Comparison of ENCODE assay signal across 19 mouse cellular contexts in the genomic region with DNA sequence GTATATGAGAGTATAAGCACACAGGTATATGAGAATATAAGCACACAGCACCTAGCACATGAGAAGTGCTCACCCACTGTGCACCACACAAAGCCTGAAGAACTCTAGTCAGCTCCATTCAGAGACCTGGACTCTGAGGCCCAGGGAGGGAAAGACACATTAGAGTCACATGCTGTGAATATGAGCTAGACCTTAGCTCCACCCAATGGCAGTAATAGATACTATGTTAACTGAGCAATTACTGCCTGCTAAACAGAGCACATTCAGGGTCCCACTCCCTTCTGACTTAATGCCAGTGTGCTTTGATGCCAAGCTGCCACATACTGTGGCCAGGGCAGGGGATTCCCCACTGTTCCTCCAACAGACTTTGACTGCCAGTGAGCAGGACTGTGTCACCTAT.
DNase-seq lines count a peak whose midpoint lies in the region; ATAC-seq and TF ChIP-seq lines count a peak whose summit lies in the region.
"Had no signal": no experiment of that assay in that cellular context is flagged by ENCODE, and none has a peak within 500 bp of the region (broad histone marks: within the 10 kb centered on the region; RNA-seq: fewer than 3 reads in every experiment).

No protein-coding gene starts in this region.

- H3K4me2 ChIP-seq in lung, embryonic 14.5 days: no peak overlapping the region
- no peak overlapping the region for H3K4me2 ChIP-seq in stomach, embryonic 14.5 days (replicated peaks; ENCODE audit: low read depth, low read length)
- H3K4me2 ChIP-seq: hindbrain, embryonic 14.5 days; liver, embryonic 13.5 days; midbrain, embryonic 11.5 days had no signal

- DNase-seq in lung, embryonic 14.5 days: peak; percentile 37
- DNase-seq in lung, postnatal 4 days: no peak
- peak; percentile 19 for DNase-seq in adipocyte (ENCODE audit: low spot score)
- no peak for DNase-seq in frontal cortex, postnatal 36 days (ENCODE audit: low spot score in 2 of 2)
- no peak for DNase-seq in layer of hippocampus, adult 18-20 months (ENCODE audit: low spot score in 2 of 2)
- DNase-seq: adrenal gland, postnatal 10 days; cerebellum, adult 11 months; cerebellum, postnatal 25 days; forebrain, postnatal 0 days; gastrocnemius, postnatal 10 days; kidney, adult 18-20 months; liver, embryonic 13.5 days; thymus, postnatal 14 days had no signal

- H3ac ChIP-seq in C2C12 (ENCODE audit: control insufficient read depth, insufficient read length, low read depth): no peak overlapping the region

- no peaks in the 10 kb centered on the region for H3K27me3 ChIP-seq in lung, embryonic 14.5 days (ENCODE audit: insufficient read depth, low read length)
- peaks cover 27% of the 10 kb centered on the region for H3K27me3 ChIP-seq in C2C12 (ENCODE audit: control insufficient read depth, insufficient read depth, insufficient read length)
- H3K27me3 ChIP-seq in stomach, embryonic 14.5 days (ENCODE audit: control insufficient read depth, insufficient read depth, low read length): no peaks in the 10 kb centered on the region
- H3K27me3 ChIP-seq: CH12.LX; liver, embryonic 13.5 days had no signal

- no peak overlapping the region for H3K9ac ChIP-seq in lung, embryonic 14.5 days
- H3K9ac ChIP-seq in stomach, embryonic 14.5 days (replicated peaks; ENCODE audit: low read depth, low read length): no peak overlapping the region
- H3K9ac ChIP-seq: forebrain, postnatal 0 days; hindbrain, embryonic 14.5 days; liver, embryonic 13.5 days had no signal

- no peak overlapping the region for H3K27ac ChIP-seq in lung, embryonic 14.5 days (ENCODE audit: low read depth)
- H3K27ac ChIP-seq in stomach, embryonic 14.5 days (ENCODE audit: low read length): peak overlapping the region; percentile 76; the same call in 1 of the 2 replicates
- H3K27ac ChIP-seq: hindbrain, embryonic 14.5 days; liver, embryonic 13.5 days; macrophage had no signal

- H3K4me1 ChIP-seq in lung, embryonic 14.5 days (ENCODE audit: insufficient read depth): peaks cover 5% of the 10 kb centered on the region; the same call in 1 of the 2 replicates
- H3K4me1 ChIP-seq in stomach, embryonic 14.5 days (ENCODE audit: control insufficient read depth, insufficient read depth, low read length): peaks cover 21% of the 10 kb centered on the region
- H3K4me1 ChIP-seq: liver, embryonic 13.5 days had no signal

- no peaks in the 10 kb centered on the region for H3K79me3 ChIP-seq in C2C12 (ENCODE audit: low read depth)

- no peaks in the 10 kb centered on the region for H3K79me2 ChIP-seq in C2C12 (ENCODE audit: control insufficient read depth, insufficient read depth)

- TF ChIP-seq CTCF in lung, embryonic 14.5 days (IDR thresholded peaks at IDR 0.05; ENCODE audit: low read depth): peak; percentile 14; the same call in 1 of the 2 replicates
- no peak for TF ChIP-seq CTCF in C2C12 (IDR thresholded peaks at IDR 0.05; ENCODE audit: control insufficient read depth, insufficient read depth, insufficient read length)

- ATAC-seq in lung, embryonic 14.5 days (ENCODE audit: insufficient read depth): peak; percentile 33; the same call in 1 of the 2 replicates
- ATAC-seq in stomach, embryonic 14.5 days (ENCODE audit: insufficient number of reproducible peaks, insufficient read depth, low FRiP score, low read depth): no peak
- ATAC-seq: forebrain, postnatal 0 days had no signal

- no peak overlapping the region for H3K4me3 ChIP-seq in lung, embryonic 14.5 days (ENCODE audit: low read depth, low read length)
- H3K4me3 ChIP-seq in C2C12 (ENCODE audit: insufficient read depth, poor library complexity, severe bottlenecking): no peak overlapping the region
- H3K4me3 ChIP-seq in stomach, embryonic 14.5 days (ENCODE audit: low read depth, low read length): no peak overlapping the region
- H3K4me3 ChIP-seq: liver, embryonic 13.5 days had no signal

- H3K36me3 ChIP-seq in lung, embryonic 14.5 days (ENCODE audit: insufficient read depth): no peaks in the 10 kb centered on the region
- H3K36me3 ChIP-seq in C2C12 (ENCODE audit: control insufficient read depth, insufficient read depth): no peaks in the 10 kb centered on the region
- no peaks in the 10 kb centered on the region for H3K36me3 ChIP-seq in stomach, embryonic 14.5 days (ENCODE audit: control insufficient read depth, insufficient read depth, low read length)
- H3K36me3 ChIP-seq: liver, embryonic 13.5 days had no signal

- H3K9me3 ChIP-seq in lung, embryonic 14.5 days (ENCODE audit: low read depth, low read length): no peaks in the 10 kb centered on the region
- no peaks in the 10 kb centered on the region for H3K9me3 ChIP-seq in stomach, embryonic 14.5 days (ENCODE audit: control insufficient read depth, low read depth, low read length)
- H3K9me3 ChIP-seq: liver, embryonic 13.5 days had no signal

TF ChIP-seq in C2C12, 6 proteins besides CTCF, POLR2A, EP300 and RAD21:
- TF ChIP-seq FOSL1 (IDR thresholded peaks at IDR 0.05; ENCODE audit: insufficient read depth, low read length, poor library complexity, severe bottlenecking) (no peak), USF1 (IDR thresholded peaks at IDR 0.05; ENCODE audit: low read depth) (peak; percentile 20), MAX (IDR thresholded peaks at IDR 0.05) (no peak), MYOD1 (IDR thresholded peaks at IDR 0.05; ENCODE audit: control insufficient read depth, insufficient read length, low read depth) (no peak)

Comparison
In these comparisons a context has a peak if more than half of its experiments do, and no peak if none do; other contexts are left out.
1. DNase-seq: peak in lung, embryonic 14.5 days (single experiment) and adipocyte (single experiment); none in lung, postnatal 4 days (0 of 2), frontal cortex, postnatal 36 days (0 of 2) and layer of hippocampus, adult 18-20 months (0 of 2).